Comparison of ENCODE assay signal across 24 mouse cellular contexts in genomic region chr2:14633202-14633601, GRCm38 (mm10). TPM values are rescaled to one million over a fixed set of nuclear protein-coding genes. Genes with fewer than 3 reads are reported as not detected.
A peak's percentile ranks its signal among the peaks of the same experiment; 100 is the strongest.
DNase-seq lines count a peak whose midpoint lies in the region; ATAC-seq and TF ChIP-seq lines count a peak whose summit lies in the region.
"Had no signal": no experiment of that assay in that cellular context is flagged by ENCODE, and none has a peak within 500 bp of the region (broad histone marks: within the 10 kb centered on the region; RNA-seq: fewer than 3 reads in every experiment).

No protein-coding gene starts in this region.

- no peak overlapping the region for H3K27ac ChIP-seq in layer of hippocampus, adult 2 months
- H3K27ac ChIP-seq: embryonic facial prominence, embryonic 10.5 days; embryonic facial prominence, embryonic 12.5 days; forebrain, embryonic 10.5 days; forebrain, embryonic 12.5 days had no signal

- peak; percentile 2 for DNase-seq in heart, adult 11 months
- no peak for DNase-seq in heart, postnatal 36 days
- peak; percentile 10 for DNase-seq in 416B (ENCODE audit: low read depth)
- DNase-seq in Patski (ENCODE audit: low read depth, low spot score): no peak
- no peak for DNase-seq in cerebellum, adult 8-10 months
- DNase-seq in layer of hippocampus, adult 2 months (ENCODE audit: low spot score in 2 of 2): no peak
- no peak for DNase-seq in adrenal gland, adult 2 months
- DNase-seq: adrenal gland, postnatal 25 days; cerebellum, adult 11 months; cerebellum, adult 18-20 months; cerebellum, adult 9-10 months; cerebellum, postnatal 10 days; cerebellum, postnatal 25 days had no signal

- no peak overlapping the region for H3ac ChIP-seq in myocyte (ENCODE audit: control insufficient read depth, insufficient read length)

- no peak overlapping the region for H3K4me2 ChIP-seq in myocyte (ENCODE audit: low read depth)
- H3K4me2 ChIP-seq: embryonic facial prominence, embryonic 12.5 days; forebrain, embryonic 12.5 days had no signal

- TF ChIP-seq POLR2A in myocyte (IDR thresholded peaks at IDR 0.05; ENCODE audit: insufficient read length, low read depth): no peak

- in situ Hi-C loops in Patski (cut with MboI; ENCODE audit: low pct_unique_long_range_greater_than_20kb): no loop called here

- CTCF ChIA-PET in Patski (lab: Charles Lee): no interaction called here

- no peaks in the 10 kb centered on the region for H3K36me3 ChIP-seq in myocyte (ENCODE audit: control insufficient read depth, insufficient read depth)
- H3K36me3 ChIP-seq: embryonic facial prominence, embryonic 10.5 days; embryonic facial prominence, embryonic 12.5 days; forebrain, embryonic 10.5 days; forebrain, embryonic 12.5 days; G1E had no signal

- peak; percentile 65 for ATAC-seq in Patski
- ATAC-seq: activated CD4-positive, CD25-positive, alpha-beta regulatory T cell, adult 4 months; CD4-positive, CD25-positive, alpha-beta regulatory T cell, adult 4 months; forebrain, embryonic 14.5 days; forebrain, embryonic 16.5 days had no signal

- intact Hi-C loops in heart, postnatal 36 days (cut with DNase I): no loop called here

- POLR2A ChIA-PET in Patski (lab: Charles Lee): no interaction called here

- no peak for TF ChIP-seq CTCF in Patski (IDR thresholded peaks at IDR 0.05)
- TF ChIP-seq CTCF in layer of hippocampus, adult 2 months (conservative IDR thresholded peaks at IDR 0.05): no peak

- H3K79me2 ChIP-seq in myocyte (ENCODE audit: control insufficient read depth, insufficient read depth): no peaks in the 10 kb centered on the region

- H3K27me3 ChIP-seq in Patski (no peaks in the 10 kb centered on the region), myocyte (ENCODE audit: control insufficient read depth, insufficient read depth, insufficient read length) (no peaks in the 10 kb centered on the region)
- H3K27me3 ChIP-seq: CH12.LX; embryonic facial prominence, embryonic 12.5 days; forebrain, embryonic 12.5 days had no signal

- no peak overlapping the region for H3K4me3 ChIP-seq in myocyte
- H3K4me3 ChIP-seq in layer of hippocampus, adult 2 months: no peak overlapping the region
- H3K4me3 ChIP-seq: embryonic facial prominence, embryonic 10.5 days; embryonic facial prominence, embryonic 12.5 days; forebrain, embryonic 10.5 days; forebrain, embryonic 12.5 days had no signal

TF ChIP-seq in myocyte, 11 proteins besides CTCF, POLR2A, EP300 and RAD21:
- TF ChIP-seq USF1 (IDR thresholded peaks at IDR 0.05; ENCODE audit: low read depth) (peak; percentile 8), MAX (IDR thresholded peaks at IDR 0.05; ENCODE audit: low read depth) (no peak), CEBPB (IDR thresholded peaks at IDR 0.05; ENCODE audit: insufficient read depth, poor library complexity, severe bottlenecking) (0 out of 2 replicates have a peak, but pooled peaks have one; percentile 3)

RNA-seq across cellular contexts. Expression of gene Cacnb2, which starts 30.3 kb away (rescaled TPM):
- total RNA-seq in heart, postnatal 36 days (2021): 10 to 100 TPM; 55.3 to 84.1 TPM
- 0.91 TPM for polyA plus RNA-seq in Patski (2021)
- 0.85 TPM for polyA plus RNA-seq in myocyte (2012; fragmentation: generic; extraction: Trizol)
- 10 to 100 TPM; 90.1 to 98.7 TPM for total RNA-seq in layer of hippocampus, adult 2 months (2021)
- 10 to 100 TPM; 29.5 to 42.5 TPM for total RNA-seq in adrenal gland, adult 2 months (2021)
- polyA plus RNA-seq in adrenal gland, adult 2 months (2012; rRNA removed): 11.2 and 16.2 TPM in 2 replicates
- polyA plus RNA-seq: G1E had no signal

Comparison
In these comparisons a context has a peak if more than half of its experiments do, and no peak if none do; other contexts are left out.
1. DNase-seq: peak in heart, adult 11 months (single experiment) and 416B (single experiment); none in heart, postnatal 36 days (0 of 2), Patski (single experiment), cerebellum, adult 8-10 months (single experiment), layer of hippocampus, adult 2 months (0 of 2) and adrenal gland, adult 2 months (single experiment).